ENCODE assay signal across 8 mouse cellular contexts in the genomic region with DNA sequence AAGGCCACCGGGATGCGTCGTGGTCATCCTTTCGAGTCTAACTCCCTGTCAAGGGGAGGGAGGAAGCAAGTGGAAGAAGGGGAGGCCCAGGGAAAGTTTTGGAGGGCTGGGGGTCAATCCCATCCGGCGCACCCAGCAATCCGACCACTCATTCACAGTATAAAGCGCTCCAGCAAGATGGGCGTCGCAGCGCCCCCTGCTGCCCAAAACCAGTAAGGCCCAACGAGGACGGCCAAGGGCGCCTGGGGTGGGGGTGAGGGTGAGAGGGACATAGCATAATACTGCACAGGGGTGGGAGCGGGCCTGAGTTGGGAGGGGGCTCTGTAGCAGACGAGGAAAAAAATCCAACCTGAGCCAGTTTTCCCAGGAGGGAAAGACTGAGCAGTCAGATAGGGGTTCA. TPM values are rescaled to one million over a fixed set of nuclear protein-coding genes. Genes with fewer than 3 reads are reported as not detected.
DNase-seq lines count a peak whose midpoint lies in the region; ATAC-seq and TF ChIP-seq lines count a peak whose summit lies in the region.

No protein-coding gene starts in this region.

- H3K4me1 ChIP-seq in embryonic facial prominence, embryonic 13.5 days: peaks cover 35% of the 10 kb centered on the region
- H3K4me1 ChIP-seq in heart, embryonic 14.5 days (ENCODE audit: control insufficient read depth in 2 of 2, insufficient read depth in 2 of 2, low read length in 2 of 2): peaks cover 9 to 31% of the 10 kb centered on the region in 2 experiments
- peaks cover 47% of the 10 kb centered on the region for H3K4me1 ChIP-seq in kidney, embryonic 15.5 days
- H3K4me1 ChIP-seq in lung, adult 2 months (ENCODE audit: control insufficient read depth, insufficient read depth, low read length): peaks cover 2% of the 10 kb centered on the region
- H3K4me1 ChIP-seq in neural tube, embryonic 15.5 days: peaks cover 49% of the 10 kb centered on the region

- peak; percentile 92 to 93 for DNase-seq in B cell, adult 2 months
- peak; percentile 70 to 77 for DNase-seq in adrenal gland, adult 18-20 months (ENCODE audit: low spot score in 2 of 2)
- DNase-seq in lung, adult 2 months: peak; percentile 80
- DNase-seq in thymus, postnatal 0 days (ENCODE audit: low spot score): peak; percentile 78

- TF ChIP-seq POLR2A in lung, adult 2 months (IDR thresholded peaks at IDR 0.05; ENCODE audit: borderline replicate concordance, extremely low read depth, low read depth, low read length): no peak

- no peaks in the 10 kb centered on the region for H3K36me3 ChIP-seq in embryonic facial prominence, embryonic 13.5 days
- H3K36me3 ChIP-seq in heart, embryonic 14.5 days (ENCODE audit: control insufficient read depth, insufficient read depth, low read length): no peaks in the 10 kb centered on the region
- no peaks in the 10 kb centered on the region for H3K36me3 ChIP-seq in kidney, embryonic 15.5 days
- no peaks in the 10 kb centered on the region for H3K36me3 ChIP-seq in neural tube, embryonic 15.5 days

- peak overlapping the region; percentile 33 for H3K4me3 ChIP-seq in embryonic facial prominence, embryonic 13.5 days
- H3K4me3 ChIP-seq in heart, embryonic 14.5 days (ENCODE audit: control insufficient read depth in 1 of 2, insufficient read depth in 1 of 2, low read depth in 1 of 2, low read length in 2 of 2): peak overlapping the region; percentile 25 to 44; a peak in 3 of 4 replicates
- H3K4me3 ChIP-seq in kidney, embryonic 15.5 days (replicated peaks): peak overlapping the region; percentile 38
- no peak overlapping the region for H3K4me3 ChIP-seq in lung, adult 2 months (replicated peaks; ENCODE audit: extremely low read depth, low read depth, low read length)
- H3K4me3 ChIP-seq in neural tube, embryonic 15.5 days (replicated peaks): peak overlapping the region; percentile 13; the same call in 1 of the 2 replicates

- peak overlapping the region; percentile 59 for H3K4me2 ChIP-seq in embryonic facial prominence, embryonic 13.5 days
- peak overlapping the region; percentile 72 for H3K4me2 ChIP-seq in heart, embryonic 14.5 days (ENCODE audit: low read length)
- peak overlapping the region; percentile 68 for H3K4me2 ChIP-seq in kidney, embryonic 15.5 days
- H3K4me2 ChIP-seq in neural tube, embryonic 15.5 days: peak overlapping the region; percentile 52

- TF ChIP-seq CTCF in lung, adult 2 months (IDR thresholded peaks at IDR 0.05; ENCODE audit: insufficient read depth, low read length): peak; percentile 73

- H3K27me3 ChIP-seq in embryonic facial prominence, embryonic 13.5 days: peaks cover 63% of the 10 kb centered on the region
- peaks cover 56% of the 10 kb centered on the region for H3K27me3 ChIP-seq in heart, embryonic 14.5 days (ENCODE audit: control insufficient read depth, insufficient read depth, low read length)
- peaks cover 66% of the 10 kb centered on the region for H3K27me3 ChIP-seq in kidney, embryonic 15.5 days
- peaks cover 55% of the 10 kb centered on the region for H3K27me3 ChIP-seq in neural tube, embryonic 15.5 days (replicated peaks)

- no peak overlapping the region for H3K27ac ChIP-seq in embryonic facial prominence, embryonic 13.5 days
- no peak overlapping the region for H3K27ac ChIP-seq in heart, embryonic 14.5 days (replicated peaks in 1 of 2; ENCODE audit: control insufficient read depth in 1 of 2, insufficient read depth in 1 of 2, low read depth in 2 of 2, low read length in 2 of 2)
- H3K27ac ChIP-seq in kidney, embryonic 15.5 days: no peak overlapping the region
- H3K27ac ChIP-seq in neural tube, embryonic 15.5 days (replicated peaks): no peak overlapping the region

- under 1% methylated on average over 16 of the region's 16 CpGs for WGBS in embryonic facial prominence, embryonic 13.5 days
- WGBS in heart, embryonic 14.5 days: 2% methylated on average over 16 of the region's 16 CpGs
- under 1% methylated on average over 16 of the region's 16 CpGs for WGBS in kidney, embryonic 15.5 days
- 4% methylated on average over 16 of the region's 16 CpGs for WGBS in lung, adult 2 months
- WGBS in neural tube, embryonic 15.5 days: 1% methylated on average over 16 of the region's 16 CpGs

- H3K9me3 ChIP-seq in embryonic facial prominence, embryonic 13.5 days: no peaks in the 10 kb centered on the region
- H3K9me3 ChIP-seq in heart, embryonic 14.5 days (ENCODE audit: control insufficient read depth, low read length): no peaks in the 10 kb centered on the region
- no peaks in the 10 kb centered on the region for H3K9me3 ChIP-seq in kidney, embryonic 15.5 days (replicated peaks)
- H3K9me3 ChIP-seq in neural tube, embryonic 15.5 days (replicated peaks): no peaks in the 10 kb centered on the region

- peak overlapping the region; percentile 54; the same call in 1 of the 2 replicates for H3K9ac ChIP-seq in embryonic facial prominence, embryonic 13.5 days
- peak overlapping the region; percentile 57 for H3K9ac ChIP-seq in heart, embryonic 14.5 days (ENCODE audit: low read length)
- peak overlapping the region; percentile 21; the same call in 1 of the 2 replicates for H3K9ac ChIP-seq in kidney, embryonic 15.5 days
- H3K9ac ChIP-seq in neural tube, embryonic 15.5 days (replicated peaks): no peak overlapping the region

- no peak for ATAC-seq in embryonic facial prominence, embryonic 13.5 days (ENCODE audit: insufficient number of reproducible peaks, insufficient read depth, low FRiP score, low TSS enrichment, low read depth)
- ATAC-seq in heart, embryonic 14.5 days (ENCODE audit: insufficient number of reproducible peaks, insufficient read depth, low FRiP score, low read depth): no peak
- no peak for ATAC-seq in kidney, embryonic 15.5 days (replicated peaks; ENCODE audit: low FRiP score)
- ATAC-seq in neural tube, embryonic 15.5 days (ENCODE audit: low FRiP score): no peak

RNA-seq across cellular contexts. Expression of gene Fosb, which starts 6.1 kb away (rescaled TPM):
- total RNA-seq in adrenal gland, adult 18-20 months (2021): 10 to 100 TPM; 15.9 to 23.2 TPM
- polyA plus RNA-seq in embryonic facial prominence, embryonic 13.5 days (2015; fragmentation: Nextera tagmentation; extraction: Ambion mirVana): 0.06 and 0.23 TPM in 2 replicates
- polyA plus RNA-seq in heart, embryonic 14.5 days (2014; fragmentation: Nextera tagmentation; extraction: Ambion mirVana): 0.22 TPM in 1 of 2 replicates, not detected in the other
- polyA plus RNA-seq in kidney, embryonic 15.5 days (2015; fragmentation: Nextera tagmentation; extraction: Ambion mirVana): 0.09 and 0.26 TPM in 2 replicates
- 4.0 and 4.6 TPM in 2 replicates for polyA plus RNA-seq in lung, adult 2 months (2012; rRNA removed)
- 0.09 and 0.18 TPM in 2 replicates for polyA plus RNA-seq in neural tube, embryonic 15.5 days (2015; fragmentation: Nextera tagmentation; extraction: Ambion mirVana)
- polyA plus RNA-seq in thymus, postnatal 0 days (2015; fragmentation: Nextera tagmentation; extraction: Ambion mirVana): 0.19 and 0.21 TPM in 2 replicates

RNA-seq across cellular contexts. Expression of gene Rtn2, which starts 21.3 kb away (rescaled TPM):
- 1 to 10 TPM; 5.0 to 8.6 TPM for total RNA-seq in adrenal gland, adult 18-20 months (2021)
- 10.2 and 11.7 TPM in 2 replicates for polyA plus RNA-seq in embryonic facial prominence, embryonic 13.5 days (2015; fragmentation: Nextera tagmentation; extraction: Ambion mirVana)
- polyA plus RNA-seq in heart, embryonic 14.5 days (2014; fragmentation: Nextera tagmentation; extraction: Ambion mirVana): 39.2 and 43.6 TPM in 2 replicates
- 8.3 and 9.2 TPM in 2 replicates for polyA plus RNA-seq in kidney, embryonic 15.5 days (2015; fragmentation: Nextera tagmentation; extraction: Ambion mirVana)
- 56.3 and 76.2 TPM in 2 replicates for polyA plus RNA-seq in lung, adult 2 months (2012; rRNA removed)
- polyA plus RNA-seq in neural tube, embryonic 15.5 days (2015; fragmentation: Nextera tagmentation; extraction: Ambion mirVana): 105 and 121 TPM in 2 replicates
- polyA plus RNA-seq in thymus, postnatal 0 days (2015; fragmentation: Nextera tagmentation; extraction: Ambion mirVana): 1.6 and 2.2 TPM in 2 replicates

RNA-seq across cellular contexts. Expression of gene Ppm1n, which starts 23.9 kb away (rescaled TPM):
- not detected for total RNA-seq in adrenal gland, adult 18-20 months (2021)
- not detected in 2 replicates for polyA plus RNA-seq in embryonic facial prominence, embryonic 13.5 days (2015; fragmentation: Nextera tagmentation; extraction: Ambion mirVana)
- 0.20 TPM in 1 of 2 replicates, not detected in the other for polyA plus RNA-seq in heart, embryonic 14.5 days (2014; fragmentation: Nextera tagmentation; extraction: Ambion mirVana)
- 0.13 TPM in 1 of 2 replicates, not detected in the other for polyA plus RNA-seq in kidney, embryonic 15.5 days (2015; fragmentation: Nextera tagmentation; extraction: Ambion mirVana)
- 0.23 and 0.36 TPM in 2 replicates for polyA plus RNA-seq in lung, adult 2 months (2012; rRNA removed)
- polyA plus RNA-seq in neural tube, embryonic 15.5 days (2015; fragmentation: Nextera tagmentation; extraction: Ambion mirVana): 1.3 TPM in 2 replicates
- 0.27 and 0.30 TPM in 2 replicates for polyA plus RNA-seq in thymus, postnatal 0 days (2015; fragmentation: Nextera tagmentation; extraction: Ambion mirVana)

RNA-seq across cellular contexts. Expression of gene Vasp, which starts 32.2 kb away (rescaled TPM):
- 10 to 100 TPM; 42.9 to 56.4 TPM for total RNA-seq in adrenal gland, adult 18-20 months (2021)
- 57.3 and 64.0 TPM in 2 replicates for polyA plus RNA-seq in embryonic facial prominence, embryonic 13.5 days (2015; fragmentation: Nextera tagmentation; extraction: Ambion mirVana)
- polyA plus RNA-seq in heart, embryonic 14.5 days (2014; fragmentation: Nextera tagmentation; extraction: Ambion mirVana): 66.1 and 68.9 TPM in 2 replicates
- 87.4 and 89.8 TPM in 2 replicates for polyA plus RNA-seq in kidney, embryonic 15.5 days (2015; fragmentation: Nextera tagmentation; extraction: Ambion mirVana)
- polyA plus RNA-seq in lung, adult 2 months (2012; rRNA removed): 194 TPM in 2 replicates
- 40.9 and 55.5 TPM in 2 replicates for polyA plus RNA-seq in neural tube, embryonic 15.5 days (2015; fragmentation: Nextera tagmentation; extraction: Ambion mirVana)
- 74.3 and 75.3 TPM in 2 replicates for polyA plus RNA-seq in thymus, postnatal 0 days (2015; fragmentation: Nextera tagmentation; extraction: Ambion mirVana)

RNA-seq across cellular contexts. Expression of gene Ercc1, which starts 40.8 kb away (rescaled TPM):
- 10 to 100 TPM; 31.2 to 41.0 TPM for total RNA-seq in adrenal gland, adult 18-20 months (2021)
- 93.2 and 106 TPM in 2 replicates for polyA plus RNA-seq in embryonic facial prominence, embryonic 13.5 days (2015; fragmentation: Nextera tagmentation; extraction: Ambion mirVana)
- 60.0 and 68.7 TPM in 2 replicates for polyA plus RNA-seq in heart, embryonic 14.5 days (2014; fragmentation: Nextera tagmentation; extraction: Ambion mirVana)
- polyA plus RNA-seq in kidney, embryonic 15.5 days (2015; fragmentation: Nextera tagmentation; extraction: Ambion mirVana): 85.7 and 87.2 TPM in 2 replicates
- polyA plus RNA-seq in lung, adult 2 months (2012; rRNA removed): 38.7 and 46.6 TPM in 2 replicates
- polyA plus RNA-seq in neural tube, embryonic 15.5 days (2015; fragmentation: Nextera tagmentation; extraction: Ambion mirVana): 78.5 and 93.5 TPM in 2 replicates
- polyA plus RNA-seq in thymus, postnatal 0 days (2015; fragmentation: Nextera tagmentation; extraction: Ambion mirVana): 59.6 and 67.1 TPM in 2 replicates
